Mouse (Mus musculus) layer of hippocampus, adult 8-10 months (tissue): ENCODE measurements at regions not wholly inside any gene's neighbourhood (a gene's known extent, or its start where the extent isn't known, plus 50 kb on each side); places are given as distances from the start of the nearest gene placed in this dataset.

Source experiments
- DNase-seq, 2 experiments: peaks; one replicate each; pipeline ENCODE4 v3.0.0; 2022; ENCODE audit warnings: low spot score in 2 of 2

- DNase-seq, result no peak
These were observed 62.2 kb upstream of the Teddm2 start for GRCm38 (mm10) chr1:153962161-153962720.

DNA sequence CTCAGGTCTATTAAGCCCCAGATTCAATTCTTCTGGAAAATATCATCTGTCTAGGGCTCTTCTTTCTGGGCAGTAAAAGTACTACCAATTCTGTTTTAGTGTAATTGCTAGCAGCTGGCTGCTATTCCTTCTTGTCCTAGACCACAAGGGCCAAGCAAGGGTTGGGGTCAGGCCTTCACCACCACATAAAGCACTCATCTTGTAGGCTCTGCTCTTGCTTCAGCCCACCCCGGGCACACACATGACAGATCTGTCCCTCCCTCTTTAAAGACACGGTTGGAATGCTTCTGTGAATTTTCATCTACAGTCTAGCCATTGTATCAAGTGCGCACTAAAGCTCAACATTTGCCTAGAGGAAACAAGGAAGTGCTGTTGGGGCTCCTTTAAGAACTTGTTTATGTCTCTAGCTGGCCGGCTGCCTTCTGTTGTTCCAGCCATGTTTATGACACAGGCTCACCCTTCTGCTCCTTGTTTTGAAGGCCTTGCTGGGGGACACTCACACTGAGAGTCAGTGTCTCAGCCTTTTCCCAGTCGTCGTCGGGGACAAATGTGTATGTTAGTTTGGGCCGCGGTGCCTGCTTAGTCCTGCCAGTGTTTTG is 63.8 kb upstream of the Teddm2 start:
- no peak for DNase-seq

DNA sequence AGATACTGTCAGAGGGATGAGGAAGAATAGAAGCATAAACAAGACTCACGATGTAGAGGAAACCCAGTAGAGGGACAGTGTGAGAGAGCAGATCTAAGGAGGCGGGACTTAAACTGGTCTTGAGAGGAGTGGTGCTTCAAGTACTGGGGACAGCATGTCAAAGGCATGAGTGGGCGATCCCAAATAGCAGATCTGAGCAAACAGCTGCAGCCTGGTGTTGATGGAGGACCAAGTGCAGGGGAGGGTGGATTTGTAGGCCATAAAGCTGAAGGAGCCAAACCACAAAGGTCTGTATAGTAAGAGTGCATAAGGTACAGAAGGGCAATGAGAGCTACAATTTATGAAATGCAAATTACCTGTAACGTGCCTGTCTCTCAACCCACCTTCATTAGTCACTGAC is 69.4 kb upstream of the Teddm2 start:
- no peak for DNase-seq

GRCm38 (mm10) chr1:153974300-153974699 is 74.3 kb upstream of the Teddm2 start:
- DNase-seq, result no peak

DNA sequence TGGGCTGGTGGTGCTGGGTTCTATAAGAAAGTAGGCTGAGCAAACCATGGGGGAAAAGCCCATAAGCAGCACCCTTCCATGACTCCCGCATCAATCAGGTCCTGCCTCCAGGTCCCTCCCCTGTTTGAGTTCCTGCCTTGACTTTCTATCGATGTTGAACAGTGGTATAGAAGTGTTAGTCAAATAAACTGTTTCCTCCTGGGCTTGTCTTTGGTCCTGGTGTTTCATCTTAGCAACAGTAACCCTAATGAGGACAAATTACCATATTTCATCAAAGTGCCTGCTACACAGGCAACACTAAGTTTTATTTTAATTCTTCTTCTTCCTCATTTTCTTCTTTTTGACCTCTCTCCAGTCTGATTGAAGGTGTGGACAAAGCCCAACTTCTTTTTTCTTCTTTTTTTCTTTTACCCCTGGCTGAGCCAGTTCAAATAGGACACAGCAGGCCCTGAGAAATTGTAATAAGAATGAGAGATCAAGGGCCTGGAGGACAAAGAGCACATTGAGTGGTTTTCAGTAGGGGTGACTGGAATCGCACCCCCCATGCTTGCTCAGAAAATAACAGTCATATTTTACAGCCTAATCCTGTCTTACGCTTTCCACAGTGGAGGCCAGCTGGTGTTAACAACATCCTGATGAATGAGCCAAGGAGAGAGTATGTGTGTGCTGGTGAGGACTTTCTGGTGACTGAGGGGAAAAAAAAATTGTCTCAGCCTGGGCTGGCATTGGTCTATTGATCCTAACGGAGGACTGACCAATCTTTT is 78.1 kb upstream of the Teddm2 start:
- DNase-seq, result peak; percentile 34 to 37

DNA sequence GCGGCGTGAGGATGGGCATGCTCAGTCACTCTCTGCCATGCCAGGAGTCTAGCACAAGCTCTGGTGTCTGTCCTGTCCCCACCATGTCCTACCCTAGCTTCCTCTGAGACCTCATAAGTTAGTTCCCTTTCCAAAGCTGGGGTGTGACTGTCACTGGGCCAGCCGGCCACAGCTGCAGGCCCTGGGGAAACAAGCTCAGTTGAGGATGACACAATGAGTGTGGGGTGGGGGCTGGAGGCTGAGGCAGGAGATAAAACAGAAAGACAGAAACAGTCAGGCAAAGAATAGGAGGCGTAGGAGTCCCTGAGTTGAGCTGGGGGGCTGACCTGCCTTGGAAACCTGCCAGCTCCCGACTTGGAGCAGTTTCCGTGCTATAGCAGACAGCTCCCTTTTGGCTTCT is 80.9 kb upstream of the Teddm2 start:
- DNase-seq, result peak; percentile 22 to 56

GRCm38 (mm10) chr1:153985595-153985994 is 85.6 kb upstream of the Teddm2 start:
- no peak for DNase-seq

- no peak for DNase-seq
These were observed 86.6 kb upstream of the Teddm2 start for GRCm38 (mm10) chr1:153986632-153987031.

- no peak for DNase-seq
These were observed 88.3 kb upstream of the Teddm2 start for GRCm38 (mm10) chr1:153988297-153988696.

- DNase-seq, result no peak
These were observed 90.8 kb upstream of the Teddm2 start for GRCm38 (mm10) chr1:153990651-153991435.

GRCm38 (mm10) chr1:153992466-153992865 is 92.4 kb upstream of the Teddm2 start:
- no peak for DNase-seq

DNA sequence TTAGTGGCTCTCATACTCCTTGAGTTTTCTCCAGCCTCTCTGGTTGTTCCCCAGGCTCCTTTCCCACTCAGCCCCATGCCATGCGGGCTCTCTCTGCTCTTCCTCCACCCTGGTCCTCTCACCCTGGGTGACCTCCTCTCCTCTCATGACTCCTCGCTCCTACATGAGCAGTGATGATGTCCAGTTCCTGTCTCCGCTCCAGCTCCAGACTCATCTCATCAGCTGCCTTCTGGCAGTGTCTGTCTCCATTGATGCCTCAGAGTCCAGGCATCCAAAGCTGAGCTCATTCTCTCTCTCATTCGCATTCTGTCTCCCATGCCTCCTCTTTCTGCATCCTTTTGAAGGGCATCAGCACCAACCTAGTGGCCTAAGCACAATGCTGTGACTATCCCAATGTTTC is 94.8 kb upstream of the Teddm2 start:
- DNase-seq, result peak; percentile 31 to 61

- peak; percentile 40 to 61 for DNase-seq
These were observed 97.5 kb upstream of the Teddm2 start for GRCm38 (mm10) chr1:153997201-153998181.

DNA sequence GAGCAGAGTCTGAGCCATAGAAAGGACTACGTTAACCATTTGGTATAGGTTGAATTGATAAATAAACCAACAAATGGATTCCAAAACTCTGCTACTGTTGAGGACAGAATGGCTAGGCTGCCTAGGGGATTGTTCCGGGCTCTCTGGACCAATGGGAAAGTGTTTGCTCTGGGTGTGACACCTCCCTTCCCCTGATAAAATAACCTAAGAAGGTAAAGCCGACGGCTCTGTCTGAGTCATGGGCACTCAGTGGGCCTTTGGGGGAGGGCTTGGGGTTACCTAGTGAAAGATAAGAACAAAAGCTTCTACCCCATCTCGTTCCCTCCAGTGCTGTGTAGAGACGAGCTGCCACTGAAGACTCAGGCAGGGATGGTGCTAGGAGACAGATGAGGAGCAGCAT is 99.7 kb upstream of the Teddm2 start:
- no peak for DNase-seq

DNA sequence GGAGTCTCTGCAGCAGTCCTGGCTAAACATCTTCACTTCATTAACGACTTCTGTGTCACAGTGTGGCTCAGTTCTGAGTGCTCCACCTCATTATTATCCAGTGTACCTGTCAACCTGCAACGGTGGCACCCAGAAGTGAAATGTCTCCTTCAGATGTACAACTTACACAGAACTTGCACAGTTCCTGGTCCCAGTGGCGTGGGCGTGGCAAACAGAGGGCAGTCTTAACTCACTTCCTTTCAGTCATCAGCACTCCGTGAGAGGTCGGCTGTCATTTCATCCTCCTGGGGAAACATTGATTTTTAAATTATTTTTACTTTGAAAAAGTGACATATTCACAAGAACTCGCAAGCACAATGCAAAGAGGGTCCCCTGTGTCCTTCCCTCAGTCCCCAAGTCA is 103.6 kb upstream of the Teddm2 start:
- DNase-seq, result no peak

DNA sequence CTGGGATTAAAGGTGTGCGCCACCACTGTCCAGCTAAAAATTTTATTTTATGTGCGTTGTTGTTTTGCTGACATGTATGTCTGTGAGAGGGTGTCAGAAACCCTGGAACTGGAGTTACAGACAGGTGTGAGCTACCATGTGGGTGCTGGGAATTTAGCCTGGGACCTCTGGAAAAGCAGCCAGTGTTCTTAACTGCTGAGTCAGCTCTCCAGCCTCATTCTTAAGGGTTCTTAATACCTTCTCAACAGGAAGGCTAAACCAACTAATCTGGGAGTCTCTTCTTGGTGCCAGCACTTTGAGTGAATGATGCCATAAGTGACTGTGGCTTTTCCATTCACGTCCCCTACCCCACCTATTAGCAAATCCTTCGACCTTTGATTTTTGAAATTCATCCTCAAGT is 104.6 kb upstream of the Teddm2 start:
- DNase-seq, result no peak

DNA sequence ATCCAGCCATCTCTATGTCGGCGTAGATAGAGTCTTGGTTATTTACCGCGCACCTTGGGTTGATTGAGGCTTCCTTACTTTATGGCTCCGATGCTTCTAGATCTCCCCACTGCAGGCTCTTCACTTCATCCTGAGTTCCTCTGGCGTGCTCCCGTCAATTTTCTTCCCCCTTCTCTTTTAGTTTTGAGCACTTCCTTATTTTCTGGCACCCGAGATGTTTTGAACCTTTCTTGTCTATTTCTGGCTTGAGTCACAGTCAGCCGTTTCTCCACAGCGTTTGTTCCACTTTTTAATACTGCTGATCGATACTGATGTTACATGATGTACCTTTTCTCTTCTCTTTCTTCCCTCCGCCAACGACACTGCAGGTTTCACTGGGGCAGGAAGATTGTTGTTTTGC is 106.0 kb upstream of the Teddm2 start:
- no peak for DNase-seq

DNA sequence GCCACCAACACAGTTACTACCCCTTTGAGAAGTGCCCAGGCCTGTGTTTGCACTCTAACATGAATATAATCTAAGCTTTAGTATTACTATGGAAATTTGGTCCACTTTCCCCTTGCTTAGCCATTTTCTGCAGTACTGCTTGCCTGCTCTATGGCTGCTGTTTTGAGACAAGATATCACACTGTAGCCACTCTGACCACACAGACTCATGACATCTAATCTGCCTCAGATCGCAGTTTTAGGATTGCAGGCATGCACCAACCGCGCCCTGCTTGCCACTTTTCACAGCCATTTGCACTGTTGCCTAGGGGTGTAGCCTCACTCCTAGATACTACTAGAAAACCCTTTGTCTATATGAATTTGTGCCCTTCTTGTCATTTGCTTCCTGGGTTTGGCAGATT is 107.4 kb upstream of the Teddm2 start:
- no peak for DNase-seq

DNA sequence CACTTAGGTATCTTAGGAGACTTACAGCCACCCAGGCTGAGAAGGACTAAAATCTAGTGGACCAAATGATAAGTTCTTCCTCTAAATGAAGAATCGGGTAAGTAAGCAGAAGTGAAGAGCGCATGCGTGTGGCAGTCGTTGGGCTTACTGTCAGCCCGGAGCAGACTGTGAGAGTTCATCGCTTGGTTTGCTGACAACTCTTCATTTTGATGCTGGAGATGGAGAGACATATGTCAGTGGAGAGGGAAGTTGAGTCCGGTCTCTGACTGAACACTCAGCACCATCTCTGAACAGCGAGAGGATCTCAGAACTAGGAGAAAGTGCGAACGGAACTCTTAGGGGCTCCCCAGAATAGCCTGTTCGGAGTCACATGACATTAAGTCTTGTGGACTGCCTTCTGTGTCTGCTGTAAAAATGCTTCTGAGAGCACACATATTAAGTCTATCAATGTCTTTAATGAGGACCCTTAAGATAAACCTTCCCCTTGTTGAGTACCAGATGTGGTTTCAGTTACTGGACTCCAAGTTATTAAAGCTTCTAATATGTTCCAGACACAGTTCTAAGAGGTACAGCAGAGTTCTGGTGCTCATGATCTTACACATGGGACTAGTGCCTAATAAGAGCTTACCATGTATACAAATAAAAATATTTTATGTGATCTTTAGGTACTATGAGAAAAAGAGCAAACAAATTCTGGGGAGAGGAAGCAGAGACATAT is 108.7 kb upstream of the Teddm2 start:
- no peak for DNase-seq

GRCm38 (mm10) chr1:154010681-154011080 is 110.7 kb upstream of the Teddm2 start:
- DNase-seq, result no peak
